Mouse (Mus musculus) heart, embryonic 15.5 days (tissue): ENCODE results near the gene Fam214b. TPM values are rescaled to one million over a fixed set of nuclear protein-coding genes. Genes with fewer than 3 reads are reported as not detected.

Source experiments
- ATAC-seq: fragments of 200-750 bp; cut with Nextera tagmentation; replicated peaks from 2 replicates; pipeline ENCODE4 v1.8.0; 2017; ENCODE audit warnings: low read depth, moderate TSS enrichment; ENCODE audit not compliant: insufficient number of reproducible peaks, insufficient read depth, low FRiP score
- H3K27ac ChIP-seq: fragments of 300-500 bp; sonication (generic); 2 replicates; pipeline ENCODE4 v1.5.1; 2015; ENCODE audit warnings: mild to moderate bottlenecking, inconsistent platforms
- H3K27me3 ChIP-seq: fragments of 300-500 bp; sonication (generic); 2 replicates; pipeline ENCODE4 v1.6.1; 2015; ENCODE audit warnings: inconsistent platforms
- H3K36me3 ChIP-seq: fragments of 300-500 bp; sonication (generic); 2 replicates; pipeline ENCODE4 v1.6.1; 2015; ENCODE audit warnings: mild to moderate bottlenecking, inconsistent platforms
- H3K4me1 ChIP-seq: fragments of 300-500 bp; sonication (generic); replicated peaks from 2 replicates; pipeline ENCODE4 v1.6.1; 2015; ENCODE audit warnings: inconsistent platforms
- H3K4me2 ChIP-seq: fragments of 300-500 bp; sonication (generic); 2 replicates; pipeline ENCODE4 v1.6.1; 2015; ENCODE audit warnings: inconsistent platforms, mild to moderate bottlenecking, moderate library complexity
- H3K4me3 ChIP-seq: fragments of 300-500 bp; sonication (generic); 2 replicates; pipeline ENCODE4 v1.5.1; 2015; ENCODE audit warnings: mild to moderate bottlenecking, inconsistent platforms
- H3K9ac ChIP-seq: fragments of 300-500 bp; sonication (generic); 2 replicates; pipeline ENCODE4 v1.6.1; 2015; ENCODE audit warnings: mild to moderate bottlenecking, inconsistent platforms
- H3K9me3 ChIP-seq: fragments of 300-500 bp; sonication (generic); replicated peaks from 2 replicates; pipeline ENCODE4 v1.6.1; 2016; ENCODE audit warnings: inconsistent platforms
- WGBS: fragments of 180-500 bp; shearing (Covaris S2); methylation state at CpG from one replicate; pipeline ENCODE4 v1.1.7; 2015; ENCODE audit warnings: mixed read lengths; 5-methylcytosine and 5-hydroxymethylcytosine counted together
- polyA plus RNA-seq: library from polyadenylated mRNA; unstranded; fragments of >200 nt; fragmentation: Nextera tagmentation; extraction: Ambion mirVana; gene quantifications from 2 replicates; pipeline ENCODE4 v1.2.1, GENCODE M21; 2015

The Fam214b gene
- polyA plus RNA-seq, 1 experiment from 2014 or later: 14.1 TPM

GRCm38 (mm10) chr4:43037860-43038566, 8.0 kb downstream of the Fam214b start:
- H3K27ac ChIP-seq: no peak overlapping the region
- H3K4me2 ChIP-seq: no peak overlapping the region; the same call in 1 of the 2 replicates
- peaks cover 28% of the 10 kb centered on the region for H3K36me3 ChIP-seq
- H3K27me3 ChIP-seq: no peaks in the 10 kb centered on the region
- H3K4me3 ChIP-seq: no peak overlapping the region
- H3K9me3 ChIP-seq: no peaks in the 10 kb centered on the region
- H3K9ac ChIP-seq: no peak overlapping the region
- WGBS: 26% methylated on average over 4 of the region's 4 CpGs
- peaks cover 24% of the 10 kb centered on the region for H3K4me1 ChIP-seq
- ATAC-seq: no peak

- no peak overlapping the region for H3K4me3 ChIP-seq
- no peak overlapping the region for H3K4me2 ChIP-seq
- no peak for ATAC-seq
- H3K36me3 ChIP-seq: peaks cover 28% of the 10 kb centered on the region
- no peak overlapping the region for H3K9ac ChIP-seq
- no peaks in the 10 kb centered on the region for H3K9me3 ChIP-seq
- WGBS: 82% methylated on average over 10 of the region's 10 CpGs
- H3K27ac ChIP-seq: no peak overlapping the region
- H3K4me1 ChIP-seq: peaks cover 28% of the 10 kb centered on the region
- no peaks in the 10 kb centered on the region for H3K27me3 ChIP-seq
Observed at GRCm38 (mm10) chr4:43036356-43036755, 9.7 kb downstream of the Fam214b start.

GRCm38 (mm10) chr4:43035851-43036250, 10.2 kb downstream of the Fam214b start:
- H3K27ac ChIP-seq: no peak overlapping the region
- H3K27me3 ChIP-seq: no peaks in the 10 kb centered on the region
- H3K4me2 ChIP-seq: no peak overlapping the region
- ATAC-seq: no peak
- H3K36me3 ChIP-seq: peaks cover 28% of the 10 kb centered on the region
- WGBS: 90% methylated on average over 6 of the region's 6 CpGs
- no peak overlapping the region for H3K4me3 ChIP-seq
- no peaks in the 10 kb centered on the region for H3K9me3 ChIP-seq
- H3K9ac ChIP-seq: no peak overlapping the region
- peaks cover 28% of the 10 kb centered on the region for H3K4me1 ChIP-seq

GRCm38 (mm10) chr4:43033481-43033880, 12.5 kb downstream of the Fam214b start:
- Histone ChIP-seq H3K4me3 (no peak overlapping the region), H3K4me2 (no peak overlapping the region), H3K36me3 (peaks cover 41% of the 10 kb centered on the region), H3K27me3 (no peaks in the 10 kb centered on the region), H3K9ac (no peak overlapping the region), H3K4me1 (peaks cover 22% of the 10 kb centered on the region), H3K9me3 (no peaks in the 10 kb centered on the region), H3K27ac (no peak overlapping the region)
- 81% methylated on average over 14 of the region's 14 CpGs for WGBS
- no peak for ATAC-seq

- H3K9me3 ChIP-seq: no peaks in the 10 kb centered on the region
- no peak overlapping the region for H3K4me3 ChIP-seq
- H3K36me3 ChIP-seq: peaks cover 51% of the 10 kb centered on the region
- H3K4me1 ChIP-seq: peaks cover 15% of the 10 kb centered on the region
- no peak overlapping the region for H3K4me2 ChIP-seq
- no peaks in the 10 kb centered on the region for H3K27me3 ChIP-seq
- 92% methylated on average over 1 of the region's 1 CpGs for WGBS
- H3K9ac ChIP-seq: no peak overlapping the region
- ATAC-seq: no peak
- no peak overlapping the region for H3K27ac ChIP-seq
Observed at GRCm38 (mm10) chr4:43032501-43032900, 13.5 kb downstream of the Fam214b start.

- ATAC-seq: peak; percentile 95
- Histone ChIP-seq H3K27me3 (no peaks in the 10 kb centered on the region), H3K36me3 (peaks cover 54% of the 10 kb centered on the region), H3K4me3 (peak within 1 kb of the TSS; percentile 69), H3K27ac (peak within 1 kb of the TSS; percentile 79), H3K4me2 (peak within 1 kb of the TSS; percentile 84), H3K9me3 (no peaks in the 10 kb centered on the region), H3K4me1 (peaks cover 15% of the 10 kb centered on the region), H3K9ac (peak within 1 kb of the TSS; percentile 89)
- 1% methylated on average over 38 of the region's 38 CpGs for WGBS
Observed at GRCm38 (mm10) chr4:43031237-43031995, 14.6 kb downstream of the Fam214b start, which contains the start of gene Stoml2. Stoml2 (minus strand) TSS chr4:43031710.

- Histone ChIP-seq H3K4me3 (peak overlapping the region; percentile 69), H3K9me3 (no peaks in the 10 kb centered on the region), H3K27ac (peak overlapping the region; percentile 79), H3K27me3 (no peaks in the 10 kb centered on the region), H3K4me2 (peak overlapping the region; percentile 84), H3K9ac (peak overlapping the region; percentile 89), H3K36me3 (peaks cover 48% of the 10 kb centered on the region), H3K4me1 (peaks cover 15% of the 10 kb centered on the region)
- under 1% methylated on average over 28 of the region's 28 CpGs for WGBS
- peak; percentile 41 for ATAC-seq
Observed at GRCm38 (mm10) chr4:43030780-43031230, 15.2 kb downstream of the Fam214b start.

GRCm38 (mm10) chr4:43030352-43030751, 15.7 kb downstream of the Fam214b start:
- WGBS: 68% methylated on average over 9 of the region's 9 CpGs

GRCm38 (mm10) chr4:43029749-43030148, 16.3 kb downstream of the Fam214b start:
- Histone ChIP-seq H3K4me1 (peaks cover 19% of the 10 kb centered on the region), H3K36me3 (peaks cover 43% of the 10 kb centered on the region), H3K9ac (no peak overlapping the region; the same call in 1 of the 2 replicates), H3K9me3 (no peaks in the 10 kb centered on the region), H3K4me2 (peak overlapping the region; percentile 84; the same call in 1 of the 2 replicates), H3K27me3 (no peaks in the 10 kb centered on the region), H3K27ac (no peak overlapping the region), H3K4me3 (no peak overlapping the region)
- WGBS: 90% methylated on average over 9 of the region's 9 CpGs
- no peak for ATAC-seq

More at GRCm38 (mm10) chr4:43030352-43030751, 15.7 kb downstream of the Fam214b start:
- Histone ChIP-seq H3K4me2 (peak overlapping the region; percentile 84), H3K9ac (peak overlapping the region; percentile 89), H3K27me3 (no peaks in the 10 kb centered on the region), H3K9me3 (no peaks in the 10 kb centered on the region), H3K4me3 (peak overlapping the region; percentile 69), H3K4me1 (peaks cover 15% of the 10 kb centered on the region), H3K27ac (0 out of 2 replicates have a peak overlapping the region, but pooled peaks have one; percentile 79), H3K36me3 (peaks cover 47% of the 10 kb centered on the region)
- ATAC-seq: no peak

GRCm38 (mm10) chr4:43029121-43029520, 16.9 kb downstream of the Fam214b start:
- no peak for ATAC-seq
- WGBS: 89% methylated on average over 7 of the region's 7 CpGs
- peaks cover 38% of the 10 kb centered on the region for H3K36me3 ChIP-seq

More at GRCm38 (mm10) chr4:43029121-43029520, 16.9 kb downstream of the Fam214b start:
- Histone ChIP-seq H3K9me3 (no peaks in the 10 kb centered on the region), H3K27me3 (no peaks in the 10 kb centered on the region), H3K4me1 (peaks cover 24% of the 10 kb centered on the region), H3K27ac (no peak overlapping the region), H3K9ac (no peak overlapping the region), H3K4me3 (no peak overlapping the region), H3K4me2 (no peak overlapping the region)
